Mouse (Mus musculus): Measurements from ENCODE around the gene Acox1.

Acox1 gene

DNA sequence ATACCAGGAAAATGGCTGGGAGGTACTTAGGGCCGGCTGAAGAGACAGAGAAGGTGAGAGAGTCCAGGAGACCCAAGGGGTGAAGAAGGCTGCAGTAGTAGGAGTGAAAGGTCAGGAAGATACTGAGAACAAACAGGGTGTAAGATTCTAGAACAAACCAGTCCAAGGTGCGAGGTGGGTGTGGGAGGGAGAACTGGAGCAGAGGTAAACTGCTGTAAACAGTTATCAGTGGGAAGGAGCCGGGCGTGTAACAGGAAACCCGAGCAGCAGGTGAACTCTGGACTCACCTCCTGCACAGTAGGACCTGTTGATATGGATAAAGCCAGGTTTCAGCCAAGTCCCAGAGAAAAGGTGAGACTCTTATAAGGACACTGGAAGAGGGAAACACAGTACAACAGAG, 11.9 kb upstream of the Acox1 start:
- DNase-seq (ENCODE audit: low read depth): no peak

- no peak for DNase-seq (ENCODE audit: low read depth)
These were observed 10.4 kb upstream of the Acox1 start for GRCm38 (mm10) chr11:116209257-116209656.

GRCm38 (mm10) chr11:116208660-116209059, 9.8 kb upstream of the Acox1 start:
- no peak for DNase-seq (ENCODE audit: low read depth)

GRCm38 (mm10) chr11:116206678-116207077, 7.8 kb upstream of the Acox1 start:
- DNase-seq (ENCODE audit: low read depth): no peak

- DNase-seq (ENCODE audit: low read depth): no peak
These were observed 4.3 kb upstream of the Acox1 start for GRCm38 (mm10) chr11:116203150-116203549.

GRCm38 (mm10) chr11:116201151-116201550, 2.3 kb upstream of the Acox1 start:
- DNase-seq (ENCODE audit: low read depth): no peak

DNA sequence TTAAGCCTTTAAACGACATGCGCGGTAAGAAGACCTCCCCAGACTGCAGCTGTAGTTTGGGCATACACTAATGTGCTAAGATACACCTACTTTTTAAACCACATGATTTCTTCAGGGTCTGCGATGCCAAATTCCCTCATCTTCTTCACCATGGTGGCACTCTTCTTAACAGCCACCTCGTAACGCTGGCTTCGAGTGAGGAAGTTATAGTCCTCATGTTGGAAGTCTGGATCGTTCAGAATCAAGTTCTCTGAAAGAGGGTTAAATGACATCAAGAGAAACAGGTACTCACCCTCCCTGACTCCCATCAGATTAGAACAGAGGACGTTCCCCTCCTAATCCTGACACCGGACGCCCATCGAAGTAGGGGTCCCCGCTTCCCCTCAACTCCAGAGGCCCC, 713 bp downstream of the Acox1 start:
- DNase-seq (ENCODE audit: low read depth): no peak

DNA sequence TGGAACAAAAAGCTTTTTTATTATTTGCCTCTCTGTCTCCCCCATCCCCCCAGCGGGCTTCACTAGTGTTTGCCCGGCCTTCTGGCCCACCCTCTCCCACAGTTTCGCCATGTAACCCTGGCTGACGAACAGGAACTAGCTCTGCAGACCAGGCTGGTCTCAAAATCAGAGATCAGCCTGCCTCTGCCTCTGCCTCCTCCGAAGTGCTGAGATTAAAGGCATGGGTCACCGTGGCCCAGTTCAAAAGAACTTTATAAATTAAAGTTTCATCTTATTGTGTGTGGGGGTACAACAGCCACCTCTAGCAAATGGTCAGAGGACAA, 1.3 kb downstream of the Acox1 start:
- DNase-seq (ENCODE audit: low read depth): no peak

GRCm38 (mm10) chr11:116196866-116197583, 1.8 kb downstream of the Acox1 start:
- DNase-seq (ENCODE audit: low read depth): no peak

GRCm38 (mm10) chr11:116196336-116196735, 2.5 kb downstream of the Acox1 start:
- no peak for DNase-seq (ENCODE audit: low read depth)

DNA sequence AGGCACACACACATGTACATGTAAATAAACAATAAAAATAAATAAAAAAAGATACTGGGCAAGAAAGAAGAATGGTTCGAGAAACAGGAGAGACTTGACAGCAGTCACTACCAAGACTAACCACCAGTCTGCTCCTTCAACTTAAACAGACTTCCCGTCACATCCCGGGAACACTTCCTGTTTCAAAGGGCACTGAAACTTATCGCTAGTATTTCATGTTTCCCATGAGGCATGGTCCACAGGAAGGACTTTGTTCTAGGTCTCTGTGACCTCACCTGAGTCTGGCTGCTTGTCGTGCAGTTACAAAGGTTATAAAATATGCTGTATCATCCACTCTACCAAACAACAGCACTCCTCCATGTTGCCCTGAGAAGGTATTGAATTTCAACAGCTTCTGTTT, 3.6 kb downstream of the Acox1 start:
- no peak for DNase-seq (ENCODE audit: low read depth)

GRCm38 (mm10) chr11:116194619-116195018, 4.2 kb downstream of the Acox1 start:
- no peak for DNase-seq (ENCODE audit: low read depth)

DNA sequence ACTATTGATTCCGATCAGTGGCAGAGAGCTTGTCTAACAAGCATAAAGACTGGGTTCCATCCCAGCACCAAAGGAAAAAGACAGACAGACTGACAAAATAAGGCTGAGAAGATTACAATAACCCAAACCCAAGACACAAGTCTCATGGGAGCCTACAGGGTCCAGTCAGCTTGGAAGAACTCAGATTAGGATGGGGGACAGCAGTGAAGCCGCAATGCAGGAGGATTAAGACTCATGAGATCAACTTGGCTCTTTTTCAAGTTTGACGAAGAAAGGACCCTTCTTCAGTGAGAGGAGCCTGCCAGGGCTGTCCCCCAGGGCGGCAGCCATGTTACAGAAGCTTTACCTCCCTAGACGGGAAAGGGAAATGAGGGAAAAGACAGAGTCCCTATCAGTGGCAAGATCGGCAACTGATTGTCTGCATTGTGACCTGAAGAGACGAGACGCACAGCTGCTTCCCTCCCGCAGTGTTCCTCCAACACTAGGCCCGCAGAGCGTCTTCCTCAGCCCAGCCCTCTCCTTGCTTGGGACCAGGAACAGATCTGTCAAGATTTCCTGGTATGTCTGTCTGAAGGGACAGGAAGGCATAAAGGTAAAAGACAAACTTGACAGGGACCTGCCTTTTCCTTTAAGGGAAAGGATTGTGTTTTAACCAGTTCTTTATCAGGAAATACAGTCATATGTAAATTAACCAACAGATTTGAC, 11.5 kb downstream of the Acox1 start:
- no peak for DNase-seq (ENCODE audit: low read depth)

GRCm38 (mm10) chr11:116186360-116186759, 12.5 kb downstream of the Acox1 start:
- no peak for DNase-seq (ENCODE audit: low read depth)

GRCm38 (mm10) chr11:116185836-116186235, 13.0 kb downstream of the Acox1 start:
- DNase-seq (ENCODE audit: low read depth): peak; percentile 84

GRCm38 (mm10) chr11:116178411-116179121, 20.3 kb downstream of the Acox1 start:
- DNase-seq (ENCODE audit: low read depth): no peak

- DNase-seq (ENCODE audit: low read depth): no peak
These were observed 22.8 kb downstream of the Acox1 start for GRCm38 (mm10) chr11:116176010-116176409.

GRCm38 (mm10) chr11:116174775-116175448, 23.9 kb downstream of the Acox1 start:
- no peak for DNase-seq (ENCODE audit: low read depth)

DNA sequence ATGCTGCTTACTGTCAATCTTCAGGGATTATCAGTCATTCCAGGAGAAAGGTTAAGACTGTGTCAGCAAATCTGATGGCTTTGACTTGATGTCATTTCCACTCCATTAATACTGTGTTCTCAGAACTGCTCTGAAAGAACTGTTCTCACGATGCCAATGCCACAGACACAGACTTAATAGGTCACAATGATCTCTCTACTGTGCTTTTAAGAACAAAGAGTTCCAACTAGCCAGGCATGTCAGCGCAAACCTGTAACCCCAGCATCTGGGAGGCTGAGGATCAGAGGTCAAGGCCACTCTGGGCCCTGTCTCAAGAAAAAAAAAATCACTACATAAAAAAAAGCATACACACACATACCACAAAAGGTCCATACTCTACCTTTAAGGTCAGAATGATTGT, 26.9 kb downstream of the Acox1 start:
- DNase-seq (ENCODE audit: low read depth): no peak

DNA sequence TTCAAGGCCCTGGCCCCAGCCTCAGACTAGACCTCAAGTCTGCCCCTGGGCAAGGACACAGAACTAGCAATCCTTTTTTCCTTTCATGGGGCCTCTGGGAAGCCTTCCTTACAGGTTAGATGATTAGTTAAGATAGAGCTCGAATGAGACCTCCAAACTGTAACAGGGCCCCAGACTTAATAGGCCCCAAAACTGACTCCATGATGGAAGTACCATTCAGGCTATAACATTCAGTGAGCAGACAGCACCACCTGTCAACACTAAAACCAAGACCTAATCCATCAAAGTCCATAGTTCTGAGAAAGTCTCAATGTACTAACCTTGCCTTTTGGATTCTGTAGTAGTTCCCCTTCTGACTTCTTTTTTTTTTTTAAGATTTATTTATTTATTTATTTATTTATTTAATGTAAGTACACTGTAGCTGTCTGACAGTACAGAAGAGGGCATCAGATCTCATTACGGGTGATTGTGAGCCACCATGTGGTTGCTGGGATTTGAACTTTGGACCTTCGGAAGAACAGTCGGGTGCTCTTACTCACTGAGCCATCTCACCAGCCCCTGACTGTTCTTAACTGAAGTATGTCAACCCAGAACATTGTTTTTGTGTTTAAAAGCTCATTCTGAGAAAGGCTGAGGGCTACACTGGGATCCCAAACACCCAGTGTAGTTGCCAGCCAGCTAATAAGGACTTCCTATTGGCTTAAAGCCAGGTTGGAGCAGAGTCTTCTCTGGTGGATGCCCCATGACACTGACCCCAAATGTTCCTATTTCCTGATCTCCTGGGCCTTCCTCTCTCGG, 28.6 kb downstream of the Acox1 start:
- DNase-seq (ENCODE audit: low read depth): no peak

GRCm38 (mm10) chr11:116169214-116169613, 29.6 kb downstream of the Acox1 start:
- DNase-seq (ENCODE audit: low read depth): no peak
